Mouse (Mus musculus) hindbrain, postnatal 0 days (tissue): ENCODE results near the gene Cryab. TPM values are rescaled to one million over a fixed set of nuclear protein-coding genes. Genes with fewer than 3 reads are reported as not detected.

ENCODE experiments used
- ATAC-seq: fragments of 200-750 bp; cut with Nextera tagmentation; 2 replicates; pipeline ENCODE4 v1.8.0; 2017; ENCODE audit warnings: mild to moderate bottlenecking, moderate TSS enrichment, moderate library complexity
- DNase-seq: peaks from one replicate; pipeline ENCODE4 v3.0.0-alpha.2; 2015; ENCODE audit warnings: low spot score
- H3K27ac ChIP-seq: fragments of 300-500 bp; sonication (generic); 2 replicates; pipeline ENCODE4 v1.5.1; 2014; ENCODE audit warnings: mild to moderate bottlenecking
- H3K27me3 ChIP-seq: fragments of 300-500 bp; sonication (generic); 2 replicates; pipeline ENCODE4 v1.6.1; 2014; ENCODE audit warnings: low read length, mixed read lengths; ENCODE audit not compliant: insufficient read depth
- H3K36me3 ChIP-seq: fragments of 300-500 bp; sonication (generic); 2 replicates; pipeline ENCODE4 v1.6.1; 2014; ENCODE audit warnings: low read length, mixed read lengths; ENCODE audit not compliant: insufficient read depth
- H3K4me1 ChIP-seq: fragments of 300-500 bp; sonication (generic); 2 replicates; pipeline ENCODE4 v1.6.1; 2014; ENCODE audit warnings: antibody characterized with exemption, low read length, mixed read lengths; ENCODE audit not compliant: insufficient read depth
- H3K4me2 ChIP-seq: fragments of 300-500 bp; sonication (generic); 2 replicates; pipeline ENCODE4 v1.6.1; 2014; ENCODE audit warnings: low read depth, mild to moderate bottlenecking, low read length, moderate library complexity, mixed read lengths
- H3K4me3 ChIP-seq: fragments of 300-500 bp; sonication (generic); 2 replicates; pipeline ENCODE4 v1.5.1; 2014; ENCODE audit warnings: low read length
- H3K9ac ChIP-seq: fragments of 300-500 bp; sonication (generic); replicated peaks from 2 replicates; pipeline ENCODE4 v1.6.1; 2014; ENCODE audit warnings: mild to moderate bottlenecking, low read length, moderate library complexity, mixed read lengths
- H3K9me3 ChIP-seq: fragments of 300-500 bp; sonication (generic); 2 replicates; pipeline ENCODE4 v1.6.1; 2016; ENCODE audit warnings: low read length, mixed read lengths
- CTCF ChIP-seq: IDR thresholded peaks from 2 replicates; pipeline ENCODE4 v1.5.1; 2016; ENCODE audit warnings: antibody characterized with exemption, control low read depth, low read depth
- WGBS: fragments of 180-500 bp; shearing (Covaris S2); extraction: QIAGEN DNeasy Blood & Tissue Kit; methylation state at CpG from one replicate; pipeline ENCODE4 v1.1.7; 2014; 5-methylcytosine and 5-hydroxymethylcytosine counted together
- polyA plus RNA-seq: library from polyadenylated mRNA; unstranded; fragments of >200 nt; fragmentation: Nextera tagmentation; extraction: Ambion mirVana; gene quantifications from 2 replicates; pipeline ENCODE4 v1.2.1, GENCODE M21; 2015
- total RNA-seq: library from RNA; depleted of rRNA; stranded (reverse); fragments of >200 nt; gene quantifications from 2 replicates; pipeline ENCODE4 v1.2.3, GENCODE M21; 2014

Cryab gene
- total and polyA plus RNA-seq, 2 experiments from 2014 or later: 9.1 to 31.4 TPM

GRCm38 (mm10) chr9:50727925-50728651 lies 23.0 kb upstream of the Cryab start:
- peak; percentile 98 for DNase-seq
- Histone ChIP-seq H3K4me1 (peaks cover 13% of the 10 kb centered on the region), H3K4me3 (peak overlapping the region; percentile 57), H3K27ac (peak overlapping the region; percentile 81), H3K36me3 (no peaks in the 10 kb centered on the region), H3K4me2 (peak overlapping the region; percentile 92), H3K9me3 (no peaks in the 10 kb centered on the region), H3K27me3 (no peaks in the 10 kb centered on the region), H3K9ac (peak overlapping the region; percentile 63)
- under 1% methylated on average over 44 of the region's 45 CpGs for WGBS
- peak; percentile 42; the same call in 1 of the 2 replicates for TF ChIP-seq CTCF
- peak; percentile 96 for ATAC-seq

GRCm38 (mm10) chr9:50729600-50729999 lies 21.5 kb upstream of the Cryab start:
- H3K9me3 ChIP-seq: no peaks in the 10 kb centered on the region
- WGBS: 69% methylated on average over 4 of the region's 4 CpGs
- H3K9ac ChIP-seq: no peak overlapping the region
- TF ChIP-seq CTCF: no peak
- DNase-seq (no peak), ATAC-seq (no peak)
- no peak overlapping the region for H3K4me3 ChIP-seq
- peaks cover 6% of the 10 kb centered on the region for H3K4me1 ChIP-seq
- no peak overlapping the region for H3K4me2 ChIP-seq
- H3K36me3 ChIP-seq: no peaks in the 10 kb centered on the region
- peak overlapping the region; percentile 9; the same call in 1 of the 2 replicates for H3K27ac ChIP-seq
- no peaks in the 10 kb centered on the region for H3K27me3 ChIP-seq

- Histone ChIP-seq H3K9ac (no peak overlapping the region), H3K36me3 (no peaks in the 10 kb centered on the region), H3K27me3 (no peaks in the 10 kb centered on the region), H3K4me3 (no peak overlapping the region), H3K4me2 (no peak overlapping the region), H3K27ac (no peak overlapping the region), H3K4me1 (no peaks in the 10 kb centered on the region), H3K9me3 (no peaks in the 10 kb centered on the region)
- no peak for DNase-seq
- 12% methylated on average over 4 of the region's 4 CpGs for WGBS
- no peak for ATAC-seq
- no peak for TF ChIP-seq CTCF
Observed at GRCm38 (mm10) chr9:50732560-50732959, 18.6 kb upstream of the Cryab start.

- Histone ChIP-seq H3K4me1 (peaks cover 4% of the 10 kb centered on the region; the same call in 1 of the 2 replicates), H3K27ac (no peak overlapping the region), H3K36me3 (no peaks in the 10 kb centered on the region), H3K27me3 (no peaks in the 10 kb centered on the region), H3K4me3 (no peak overlapping the region), H3K4me2 (peak overlapping the region; percentile 47), H3K9ac (no peak overlapping the region), H3K9me3 (no peaks in the 10 kb centered on the region)
- TF ChIP-seq CTCF: peak; percentile 86
- 3% methylated on average over 9 of the region's 9 CpGs for WGBS
- no peak for ATAC-seq
- DNase-seq: peak; percentile 85
Observed at GRCm38 (mm10) chr9:50734989-50735388, 16.1 kb upstream of the Cryab start.

GRCm38 (mm10) chr9:50738914-50739870 lies 11.9 kb upstream of the Cryab start, which contains the start of gene Dixdc1:
Dixdc1 (minus strand) TSS chr9:50739517.
- 12% methylated on average over 36 of the region's 36 CpGs for WGBS
- peak; percentile 93 for DNase-seq
- ATAC-seq: peak; percentile 98
- H3K27ac ChIP-seq: no peak within 1 kb of the TSS
- H3K4me1 ChIP-seq: peaks cover 4% of the 10 kb centered on the region; the same call in 1 of the 2 replicates
- peak within 1 kb of the TSS; percentile 30 for H3K4me3 ChIP-seq
- H3K27me3 ChIP-seq: no peaks in the 10 kb centered on the region
- no peak for TF ChIP-seq CTCF
- no peaks in the 10 kb centered on the region for H3K9me3 ChIP-seq
- H3K36me3 ChIP-seq: no peaks in the 10 kb centered on the region
- H3K9ac ChIP-seq: no peak within 1 kb of the TSS
- peak within 1 kb of the TSS; percentile 56 for H3K4me2 ChIP-seq

- no peaks in the 10 kb centered on the region for H3K36me3 ChIP-seq
- TF ChIP-seq CTCF: no peak
- ATAC-seq (no peak), DNase-seq (no peak)
- WGBS: 90% methylated on average over 14 of the region's 14 CpGs
- H3K4me3 ChIP-seq: no peak overlapping the region
- peaks cover 7% of the 10 kb centered on the region; the same call in 1 of the 2 replicates for H3K4me1 ChIP-seq
- no peaks in the 10 kb centered on the region for H3K27me3 ChIP-seq
- H3K27ac ChIP-seq: no peak overlapping the region
- H3K4me2 ChIP-seq: no peak overlapping the region
- H3K9me3 ChIP-seq: no peaks in the 10 kb centered on the region
- H3K9ac ChIP-seq: no peak overlapping the region
Observed at GRCm38 (mm10) chr9:50740867-50741784, 10.0 kb upstream of the Cryab start.
